Mouse (Mus musculus) C3H10T1/2 (cell line): Measurements from ENCODE around the gene Gm9507. TPM values are rescaled to one million over a fixed set of nuclear protein-coding genes. Genes with fewer than 3 reads are reported as not detected.

Experiments
- polyA plus RNA-seq, 2 experiments: library from polyadenylated mRNA; unstranded; fragments of >200 nt; fragmentation: generic; extraction: Trizol; gene quantifications; one replicate each; pipeline ENCODE4 v1.2.1; 2012; ENCODE audit warnings: missing spikeins in 2 of 2

Gene Gm9507
- not detected for polyA plus RNA-seq

GRCm38 (mm10) chr10:77811743-77812142, at the start of gene Gm9507:
Gm9507 (minus strand) TSS chr10:77811843.

GRCm38 (mm10) chr10:77852559-77852958, 40.9 kb upstream of the Gm9507 start, which contains the start of gene Gm10318:
Gm10318 (plus strand) TSS chr10:77852859.

GRCm38 (mm10) chr10:77846503-77846902, 34.9 kb upstream of the Gm9507 start, which contains the start of gene Gm36176:
Gm36176 (plus strand) TSS chr10:77846803.

GRCm38 (mm10) chr10:77835647-77836046, 24.0 kb upstream of the Gm9507 start, which contains the start of gene Krtap10-10:
Krtap10-10 (plus strand) TSS chr10:77835947.

GRCm38 (mm10) chr10:77826951-77827350, 15.3 kb upstream of the Gm9507 start, which contains the start of gene Krtap10-4:
Krtap10-4 (minus strand) TSS chr10:77827095.

GRCm38 (mm10) chr10:77814382-77814781, 2.7 kb upstream of the Gm9507 start, which contains the start of gene Gm2696:
Gm2696 (plus strand) TSS chr10:77814682.

GRCm38 (mm10) chr10:77798921-77799508, 12.6 kb downstream of the Gm9507 start, which contains the start of gene Gm19668:
Gm19668 (minus strand) TSS chr10:77799133.

GRCm38 (mm10) chr10:77794976-77795375, 16.7 kb downstream of the Gm9507 start, which contains the start of gene Gm9639:
Gm9639 (minus strand) TSS chr10:77795076.

GRCm38 (mm10) chr10:77787876-77788275, 23.8 kb downstream of the Gm9507 start, which contains the start of gene Gm7137:
Gm7137 (minus strand) TSS chr10:77788200.

GRCm38 (mm10) chr10:77782442-77782841, 29.2 kb downstream of the Gm9507 start, which contains the start of gene Gm3250:
Gm3250 (minus strand) TSS chr10:77782542.

GRCm38 (mm10) chr10:77776844-77777243, 34.8 kb downstream of the Gm9507 start, which contains the start of gene Gm7138:
Gm7138 (minus strand) TSS chr10:77776944.

GRCm38 (mm10) chr10:77771225-77771624, 40.4 kb downstream of the Gm9507 start, which contains the start of gene Gm3238:
Gm3238 (minus strand) TSS chr10:77771325.

Other genes with a start within 250 kb of the Gm9507 start
- 100 to 1,000 TPM in 1 of 2 experiments, 10 to 100 TPM in 1; 82.8 to 216 TPM for gene Pttg1ip, start 230.1 kb downstream of the Gm9507 start, polyA plus RNA-seq
- gene Sumo3, start 205.7 kb downstream of the Gm9507 start, polyA plus RNA-seq: 10 to 100 TPM; 76.2 to 78.6 TPM
- 10 to 100 TPM in 1 of 2 experiments, under 1 TPM in 1; 0.78 to 16.7 TPM for gene Gm49325, start 205.6 kb downstream of the Gm9507 start, polyA plus RNA-seq
- gene Ube2g2, start 189.6 kb downstream of the Gm9507 start, polyA plus RNA-seq: 10 to 100 TPM; 39.0 to 44.0 TPM
- not detected for gene Tspear, start 125.3 kb downstream of the Gm9507 start, polyA plus RNA-seq
- gene Gm19402, start 121.1 kb downstream of the Gm9507 start, polyA plus RNA-seq: not detected
- gene Gm9508, start 114.6 kb downstream of the Gm9507 start, polyA plus RNA-seq: not detected
- gene Gm10272, start 105.2 kb downstream of the Gm9507 start, polyA plus RNA-seq: not detected
- gene Gm10024, start 100.4 kb downstream of the Gm9507 start, polyA plus RNA-seq: not detected
- not detected for gene Gm10142, start 96.0 kb downstream of the Gm9507 start, polyA plus RNA-seq
- not detected for gene Krtap12-1, start 91.2 kb downstream of the Gm9507 start, polyA plus RNA-seq
- gene Gm10100, start 85.4 kb downstream of the Gm9507 start, polyA plus RNA-seq: not detected
- not detected for gene Gm18596, start 69.2 kb downstream of the Gm9507 start, polyA plus RNA-seq
- gene Gm9736, start 60.5 kb downstream of the Gm9507 start, polyA plus RNA-seq: not detected
- not detected for gene Gm3233, start 52.2 kb downstream of the Gm9507 start, polyA plus RNA-seq
- gene Gm3238, start 40.5 kb downstream of the Gm9507 start, polyA plus RNA-seq: not detected
- not detected for gene Gm7138, start 34.9 kb downstream of the Gm9507 start, polyA plus RNA-seq
- not detected for gene Gm3250, start 29.3 kb downstream of the Gm9507 start, polyA plus RNA-seq
- gene Gm7137, start 23.6 kb downstream of the Gm9507 start, polyA plus RNA-seq: not detected
- gene Gm9639, start 16.8 kb downstream of the Gm9507 start, polyA plus RNA-seq: not detected
- gene Gm19668, start 12.7 kb downstream of the Gm9507 start, polyA plus RNA-seq: not detected
- not detected for gene Gm2696, start 2.8 kb upstream of the Gm9507 start, polyA plus RNA-seq
- not detected for gene Krtap10-4, start 15.3 kb upstream of the Gm9507 start, polyA plus RNA-seq
- gene Krtap10-10, start 24.1 kb upstream of the Gm9507 start, polyA plus RNA-seq: not detected
- not detected for gene Gm36176, start 35.0 kb upstream of the Gm9507 start, polyA plus RNA-seq
- not detected for gene Gm10318, start 41.0 kb upstream of the Gm9507 start, polyA plus RNA-seq
- not detected for gene Gm3285, start 50.1 kb upstream of the Gm9507 start, polyA plus RNA-seq
- gene Lrrc3, start 90.7 kb upstream of the Gm9507 start, polyA plus RNA-seq: not detected
- gene Trpm2, start 158.7 kb upstream of the Gm9507 start, polyA plus RNA-seq: under 1 TPM; 0.04 to 0.35 TPM
- gene 1810043G02Rik, start 166.7 kb upstream of the Gm9507 start, polyA plus RNA-seq: 10 to 100 TPM; 35.9 to 36.8 TPM
- gene Pfkl, start 198.2 kb upstream of the Gm9507 start, polyA plus RNA-seq: 10 to 100 TPM; 46.2 to 73.2 TPM
- gene Dnmt3l, start 230.1 kb upstream of the Gm9507 start, polyA plus RNA-seq: not detected
- not detected for gene Aire, start 231.8 kb upstream of the Gm9507 start, polyA plus RNA-seq